Mouse (Mus musculus) ES-E14 (cell line): ENCODE measurements around the gene Slc17a3.

Experiments used
- CHD2 ChIP-seq: IDR thresholded peaks from 2 replicates; pipeline ENCODE4 v1.6.1; 2014; ENCODE audit warnings: mild to moderate bottlenecking, low read depth, low read length, inconsistent platforms
- MAFK ChIP-seq: IDR thresholded peaks from 2 replicates; pipeline ENCODE4 v1.6.1; 2014; ENCODE audit warnings: mild to moderate bottlenecking, low read depth, low read length, inconsistent platforms; ENCODE audit not compliant: insufficient read depth

DNA sequence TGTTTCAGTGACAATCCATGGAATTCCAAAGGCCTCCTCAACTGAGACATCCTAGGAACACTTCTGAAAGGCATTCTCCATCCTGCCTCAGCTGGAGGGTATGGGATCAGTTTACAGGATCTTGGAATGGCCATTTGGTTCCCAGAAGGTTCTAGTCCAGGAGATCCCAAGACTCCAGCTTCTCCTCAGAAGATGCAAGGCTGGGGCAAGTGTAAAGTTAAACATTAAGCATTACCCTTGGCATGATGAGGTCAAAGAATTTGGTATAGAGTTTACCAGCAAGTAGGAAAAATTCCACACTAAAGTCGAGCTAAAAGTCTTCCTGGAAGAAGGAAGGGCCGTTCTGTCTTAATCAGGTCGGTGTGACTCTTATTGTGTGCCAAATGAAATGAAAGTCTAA, 30.8 kb downstream of the Slc17a3 start:
- TF ChIP-seq MAFK (no peak), CHD2 (no peak)
